Mouse (Mus musculus) kidney, postnatal 25 days (tissue): ENCODE measurements around the gene Adgre1.
"Not testable (repeated sequence)": the region's sequence is repeated elsewhere in the genome, so short reads cannot be mapped to it uniquely, and the experiment has no call there.

Source experiments
- DNase-seq, 2 experiments: peaks; one replicate each; pipeline ENCODE4 v3.0.0; 2021; ENCODE audit warnings: mixed read lengths in 2 of 2

The Adgre1 gene

DNA sequence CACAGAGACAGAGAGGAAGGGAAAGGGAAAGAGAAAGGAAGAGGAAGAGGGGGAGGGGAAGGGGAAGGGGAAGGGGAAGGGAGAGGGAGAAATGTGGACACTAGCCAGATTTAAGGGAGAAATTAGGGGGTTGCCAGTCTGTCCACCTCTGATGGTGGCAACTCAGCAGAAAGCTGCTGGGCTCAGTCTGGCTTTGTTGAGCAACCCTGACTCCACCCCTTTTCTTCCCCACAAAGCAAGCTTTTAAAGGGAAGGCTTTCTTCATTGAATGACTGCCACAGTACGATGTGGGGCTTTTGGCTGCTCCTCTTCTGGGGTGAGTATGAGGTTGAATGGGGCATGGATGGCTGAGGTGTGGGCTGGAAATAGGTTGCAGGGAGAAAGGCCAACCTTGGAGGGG, at the start of gene Adgre1:
Gene Adgre1, plus strand, starts transcription at position 251 of the 400 bp plus-strand sequence.
- no peak for DNase-seq

DNA sequence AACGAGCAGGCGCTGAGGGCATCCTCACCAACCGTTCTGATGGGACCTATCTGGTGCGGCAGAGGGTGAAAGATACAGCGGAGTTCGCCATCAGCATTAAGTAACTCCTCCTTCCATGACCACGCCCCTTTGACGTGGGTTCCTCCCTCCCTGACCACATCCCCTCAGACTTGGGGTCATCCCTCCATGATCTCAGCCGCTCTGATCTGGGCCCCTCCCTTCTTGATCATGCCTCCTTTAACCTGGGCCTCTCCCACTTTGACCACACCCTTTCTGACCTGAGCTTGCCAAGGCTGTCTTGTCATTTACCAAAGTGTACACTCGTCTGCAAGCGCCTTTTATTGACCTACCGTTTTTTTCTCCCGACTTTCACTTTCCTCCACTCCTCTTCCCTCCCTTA, 46.7 kb upstream of the Adgre1 start:
- DNase-seq = no peak

- DNase-seq = peak; percentile 62 to 68
Observed at GRCm38 (mm10) chr17:57327615-57328014, 30.9 kb upstream of the Adgre1 start.

GRCm38 (mm10) chr17:57328944-57329343, 29.5 kb upstream of the Adgre1 start:
- no peak for DNase-seq

GRCm38 (mm10) chr17:57330993-57331392, 27.5 kb upstream of the Adgre1 start:
- DNase-seq = no peak

DNA sequence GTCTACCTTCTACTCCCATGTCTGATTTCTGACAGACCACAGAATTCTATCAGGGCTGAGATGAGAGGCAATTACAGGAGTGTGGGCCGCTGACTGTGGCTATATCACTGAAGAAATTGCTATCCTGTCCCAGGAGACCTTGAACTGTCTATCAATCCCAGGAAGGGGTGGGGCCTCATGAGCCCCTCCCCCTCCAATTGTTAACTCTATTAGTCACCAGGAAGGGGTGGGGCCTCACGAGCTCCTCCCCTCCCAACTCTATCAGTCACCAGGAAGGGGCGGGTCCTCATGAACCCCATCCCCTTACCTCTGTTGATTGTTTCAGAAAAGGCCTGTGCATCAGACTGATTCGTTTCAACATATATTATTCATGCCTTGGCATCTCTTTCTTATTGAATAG, 26.2 kb upstream of the Adgre1 start:
- DNase-seq = no peak

DNA sequence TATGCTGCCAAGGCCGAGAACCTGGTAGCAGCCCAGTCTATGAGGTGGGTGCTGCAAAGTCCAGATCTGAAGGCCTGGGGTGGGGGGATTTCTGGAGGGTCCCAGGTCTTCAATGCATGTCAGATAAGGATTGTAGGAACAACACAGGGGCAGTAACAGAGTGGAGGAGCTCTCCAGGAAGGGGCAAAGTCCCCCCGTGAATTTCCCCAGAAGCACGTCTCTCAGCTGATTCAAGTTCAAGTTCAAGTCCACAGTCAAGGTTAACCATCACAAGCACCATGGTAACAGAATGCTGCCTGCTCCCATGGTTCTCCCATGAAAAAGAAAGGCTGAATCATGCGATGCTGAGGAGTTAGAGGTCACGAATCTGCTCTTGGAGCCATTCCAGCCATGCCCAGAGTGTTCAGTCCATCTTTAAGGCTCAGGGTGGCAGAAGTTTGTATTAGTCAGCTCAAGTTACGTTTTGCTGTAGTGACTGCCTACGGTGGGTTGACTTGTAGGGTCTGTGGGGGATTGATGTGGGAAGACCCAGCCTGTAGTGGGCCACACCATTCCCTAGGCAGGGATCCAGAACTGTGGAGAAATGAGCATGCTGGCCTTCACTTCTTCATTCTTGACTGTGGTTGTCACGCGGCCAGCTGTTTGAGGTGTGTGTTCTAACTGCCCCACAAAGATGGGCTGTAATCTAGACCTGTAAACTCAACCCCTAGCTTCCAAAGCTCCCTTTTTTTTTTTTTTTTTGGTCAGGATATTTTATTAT, 24.3 kb upstream of the Adgre1 start:
- DNase-seq = no peak

DNA sequence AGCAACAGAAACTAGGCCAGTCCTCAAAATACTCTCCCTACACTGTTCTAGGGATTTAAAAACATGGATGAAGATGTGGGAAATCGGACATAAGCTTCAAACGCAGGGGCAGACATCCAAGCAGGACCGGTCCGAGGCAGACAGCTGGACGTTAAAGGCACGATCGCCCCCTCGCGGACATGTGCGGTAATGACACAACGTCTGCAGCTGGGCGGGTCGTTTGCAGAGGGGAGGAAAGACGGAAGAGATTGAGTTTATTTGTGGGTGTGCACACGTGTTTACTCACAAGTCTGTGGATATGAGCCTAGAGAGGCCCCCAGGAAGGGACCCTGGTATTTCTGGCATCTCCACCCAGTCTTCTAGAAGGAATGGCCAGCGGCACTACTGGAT, 23.7 kb upstream of the Adgre1 start:
- DNase-seq = peak; percentile 81 to 88

GRCm38 (mm10) chr17:57335194-57335593, 23.3 kb upstream of the Adgre1 start:
- not testable (repeated sequence) for DNase-seq

GRCm38 (mm10) chr17:57335673-57336303, 22.7 kb upstream of the Adgre1 start:
- DNase-seq = peak; percentile 85 to 92

GRCm38 (mm10) chr17:57337996-57338395, 20.5 kb upstream of the Adgre1 start:
- DNase-seq = peak in 1 of 2 experiments; percentile 9

DNA sequence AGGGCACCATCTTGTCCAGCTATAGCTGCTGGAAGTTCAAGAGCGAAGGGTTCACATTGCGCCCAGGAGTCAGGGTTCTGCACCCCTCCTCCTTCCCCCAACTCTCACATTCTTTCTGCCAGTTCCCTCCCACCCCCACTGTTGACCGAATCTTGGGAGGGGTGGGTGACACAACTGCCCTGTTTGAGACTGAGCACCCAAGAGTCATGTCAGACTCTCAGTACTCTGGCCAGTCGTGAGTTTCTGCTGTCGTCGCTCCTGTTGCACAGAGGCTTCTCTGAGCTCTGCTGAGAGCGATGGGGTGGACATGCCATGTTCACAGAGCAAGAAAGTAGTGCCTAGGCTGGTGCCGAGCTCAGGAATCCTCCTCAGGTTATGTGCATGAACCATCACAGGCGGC, 19.2 kb upstream of the Adgre1 start:
- no peak for DNase-seq

- no peak for DNase-seq
Observed at GRCm38 (mm10) chr17:57341568-57341967, 16.9 kb upstream of the Adgre1 start.

- DNase-seq = no peak
Observed at GRCm38 (mm10) chr17:57344029-57344707, 14.3 kb upstream of the Adgre1 start.

DNA sequence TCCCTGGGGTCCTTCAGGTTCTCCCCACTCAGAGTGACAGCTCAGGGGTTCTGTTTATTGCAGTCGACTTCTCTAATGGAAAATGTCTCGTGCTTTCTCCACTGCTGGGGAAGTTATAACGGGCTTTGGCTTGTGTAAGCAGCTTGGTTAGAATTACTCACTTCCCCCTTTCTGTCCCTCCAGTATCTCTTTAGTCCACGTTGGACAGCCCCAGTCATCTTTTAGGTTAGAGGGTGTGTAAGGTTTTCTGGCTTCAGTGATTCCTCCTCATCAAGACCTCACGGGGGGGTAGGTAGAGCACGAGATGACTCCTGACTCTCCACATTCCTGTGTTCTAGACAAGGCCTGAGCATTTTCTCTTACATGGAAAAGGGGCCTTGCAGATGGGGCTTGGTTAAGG, 11.5 kb upstream of the Adgre1 start:
- DNase-seq = no peak

- no peak for DNase-seq
Observed at GRCm38 (mm10) chr17:57347781-57348180, 10.7 kb upstream of the Adgre1 start.

- no peak for DNase-seq
Observed at GRCm38 (mm10) chr17:57349067-57349466, 9.4 kb upstream of the Adgre1 start.

- DNase-seq = no peak
Observed at GRCm38 (mm10) chr17:57350212-57350611, 8.3 kb upstream of the Adgre1 start.

DNA sequence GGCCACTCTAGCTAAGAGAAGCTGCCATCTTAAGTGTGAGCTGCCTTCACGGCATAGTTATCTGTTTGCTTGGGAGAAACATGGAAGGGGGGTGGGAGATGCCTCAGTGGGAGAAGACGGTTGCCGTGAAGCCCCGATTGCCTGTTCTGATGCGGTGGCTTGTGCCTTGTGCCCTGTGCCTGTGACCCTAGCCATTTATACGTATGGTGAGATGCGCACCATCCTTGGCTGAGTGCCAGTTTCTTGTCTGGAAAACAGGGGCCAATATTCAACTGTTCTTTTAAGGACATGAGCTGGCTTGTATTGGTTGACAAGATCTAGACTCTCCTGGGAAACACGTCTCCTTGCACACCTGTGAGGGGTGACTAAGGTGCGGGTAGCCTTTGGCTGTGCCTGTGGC, 7.4 kb upstream of the Adgre1 start:
- no peak for DNase-seq

- DNase-seq = no peak
Observed at GRCm38 (mm10) chr17:57359485-57360241, 1.2 kb downstream of the Adgre1 start.
